12 mouse cellular contexts compared by ENCODE assay signal in genomic region chr11:79751751-79752716, GRCm38 (mm10).
DNase-seq lines count a peak whose midpoint lies in the region; ATAC-seq and TF ChIP-seq lines count a peak whose summit lies in the region.
"Had no signal": no experiment of that assay in that cellular context is flagged by ENCODE, and none has a peak within 500 bp of the region (broad histone marks: within the 10 kb centered on the region; RNA-seq: fewer than 3 reads in every experiment).

No protein-coding gene starts in this region.

- TF ChIP-seq CTCF in gastrocnemius, adult 2 months (IDR thresholded peaks at IDR 0.05) = no peak

- no peak for ATAC-seq in midbrain, embryonic 16.5 days
- peak; percentile 77 for ATAC-seq in stomach, embryonic 16.5 days (ENCODE audit: insufficient read depth, low FRiP score)
- ATAC-seq: intestine, embryonic 16.5 days had no signal

- no peak overlapping the region for H3K4me2 ChIP-seq in midbrain, embryonic 16.5 days (ENCODE audit: low read length)
- no peak overlapping the region for H3K4me2 ChIP-seq in stomach, embryonic 16.5 days (ENCODE audit: low read depth, low read length)
- H3K4me2 ChIP-seq: liver, embryonic 15.5 days had no signal

- intact Hi-C loops in gastrocnemius, adult 2 months (cut with DNase I) = no loop called here
- intact Hi-C loops in gastrocnemius, postnatal 14 days (cut with DNase I; ENCODE audit: low total_unique reads) = no loop called here

- no peaks in the 10 kb centered on the region for H3K36me3 ChIP-seq in midbrain, embryonic 10.5 days
- H3K36me3 ChIP-seq in midbrain, embryonic 16.5 days (ENCODE audit: control insufficient read depth, insufficient read depth, low read length) = no peaks in the 10 kb centered on the region
- H3K36me3 ChIP-seq in embryonic facial prominence, embryonic 10.5 days (replicated peaks) = no peaks in the 10 kb centered on the region
- no peaks in the 10 kb centered on the region for H3K36me3 ChIP-seq in stomach, embryonic 16.5 days (ENCODE audit: control insufficient read depth, insufficient read depth, low read length)
- H3K36me3 ChIP-seq: liver, embryonic 15.5 days had no signal

- no peak overlapping the region for H3K4me3 ChIP-seq in gastrocnemius, adult 2 months
- no peak overlapping the region for H3K4me3 ChIP-seq in midbrain, embryonic 10.5 days
- H3K4me3 ChIP-seq in midbrain, embryonic 16.5 days (ENCODE audit: low read depth, low read length) = no peak overlapping the region
- H3K4me3 ChIP-seq in embryonic facial prominence, embryonic 10.5 days = no peak overlapping the region
- no peak overlapping the region for H3K4me3 ChIP-seq in stomach, embryonic 16.5 days (replicated peaks; ENCODE audit: low read length)
- H3K4me3 ChIP-seq: liver, embryonic 15.5 days had no signal

- H3K4me1 ChIP-seq in midbrain, embryonic 10.5 days = peaks cover 22% of the 10 kb centered on the region
- no peaks in the 10 kb centered on the region for H3K4me1 ChIP-seq in midbrain, embryonic 16.5 days (ENCODE audit: control insufficient read depth, insufficient read depth, low read length)
- peaks cover 13% of the 10 kb centered on the region for H3K4me1 ChIP-seq in embryonic facial prominence, embryonic 10.5 days
- H3K4me1 ChIP-seq in stomach, embryonic 16.5 days (ENCODE audit: control insufficient read depth, insufficient read depth, low read length) = no peaks in the 10 kb centered on the region

- DNase-seq in gastrocnemius, adult 2 months = peak; percentile 10
- no peak for DNase-seq in gastrocnemius, postnatal 14 days
- no peak for DNase-seq in midbrain, embryonic 10.5 days (ENCODE audit: low spot score)
- DNase-seq in embryonic facial prominence, embryonic 10.5 days (ENCODE audit: low spot score) = no peak
- no peak for DNase-seq in T-cell, adult 2 months (ENCODE audit: low spot score)
- no peak for DNase-seq in urinary bladder, postnatal 4 days (ENCODE audit: low spot score in 2 of 2)
- DNase-seq: cerebellum, adult 11 months; right cerebral cortex, postnatal 4 days had no signal

- WGBS in midbrain, embryonic 10.5 days = 58% methylated on average over 14 of the region's 14 CpGs
- WGBS in midbrain, embryonic 16.5 days = 55% methylated on average over 14 of the region's 14 CpGs
- 70% methylated on average over 14 of the region's 14 CpGs for WGBS in embryonic facial prominence, embryonic 10.5 days
- 47% methylated on average over 14 of the region's 14 CpGs for WGBS in stomach, embryonic 16.5 days

- no peak overlapping the region for H3K9ac ChIP-seq in midbrain, embryonic 16.5 days (ENCODE audit: low read depth, low read length)
- H3K9ac ChIP-seq in stomach, embryonic 16.5 days (ENCODE audit: low read length) = no peak overlapping the region
- H3K9ac ChIP-seq: liver, embryonic 15.5 days had no signal

- no peaks in the 10 kb centered on the region for H3K9me3 ChIP-seq in midbrain, embryonic 10.5 days (replicated peaks)
- no peaks in the 10 kb centered on the region for H3K9me3 ChIP-seq in midbrain, embryonic 16.5 days (replicated peaks; ENCODE audit: control insufficient read depth, low read length, poor library complexity, severe bottlenecking)
- H3K9me3 ChIP-seq in embryonic facial prominence, embryonic 10.5 days = no peaks in the 10 kb centered on the region
- H3K9me3 ChIP-seq in stomach, embryonic 16.5 days (replicated peaks; ENCODE audit: control insufficient read depth, low read length) = no peaks in the 10 kb centered on the region
- H3K9me3 ChIP-seq: liver, embryonic 15.5 days had no signal

- no peak overlapping the region for H3K27ac ChIP-seq in gastrocnemius, adult 2 months
- H3K27ac ChIP-seq in midbrain, embryonic 10.5 days (replicated peaks) = peak overlapping the region; percentile 34
- H3K27ac ChIP-seq in midbrain, embryonic 16.5 days (ENCODE audit: low read length) = no peak overlapping the region
- H3K27ac ChIP-seq in embryonic facial prominence, embryonic 10.5 days (replicated peaks) = 0 out of 2 replicates have a peak overlapping the region, but pooled peaks have one; percentile 40
- 0 out of 2 replicates have a peak overlapping the region, but pooled peaks have one; percentile 5 for H3K27ac ChIP-seq in stomach, embryonic 16.5 days (ENCODE audit: low read length)
- H3K27ac ChIP-seq: liver, embryonic 15.5 days had no signal

- no peaks in the 10 kb centered on the region for H3K27me3 ChIP-seq in midbrain, embryonic 10.5 days (ENCODE audit: low read depth, poor library complexity, severe bottlenecking)
- no peaks in the 10 kb centered on the region for H3K27me3 ChIP-seq in midbrain, embryonic 16.5 days (ENCODE audit: control insufficient read depth, insufficient read depth, low read depth, low read length)
- no peaks in the 10 kb centered on the region for H3K27me3 ChIP-seq in embryonic facial prominence, embryonic 10.5 days (replicated peaks; ENCODE audit: low read depth, poor library complexity, severe bottlenecking)
- no peaks in the 10 kb centered on the region for H3K27me3 ChIP-seq in stomach, embryonic 16.5 days (ENCODE audit: control insufficient read depth, insufficient read depth, low read length)
- H3K27me3 ChIP-seq: liver, embryonic 15.5 days had no signal

Comparison
In these comparisons a context has a peak if more than half of its experiments do, and no peak if none do; other contexts are left out.
1. H3K27ac ChIP-seq: peak in midbrain, embryonic 10.5 days (single experiment), embryonic facial prominence, embryonic 10.5 days (single experiment) and stomach, embryonic 16.5 days (single experiment); none in gastrocnemius, adult 2 months (single experiment) and midbrain, embryonic 16.5 days (single experiment).